Mouse (Mus musculus) embryonic fibroblast, embryonic 13.5 days (primary cell): ENCODE data around the gene Hist1h1c. TPM values are rescaled to one million over a fixed set of nuclear protein-coding genes. Genes with fewer than 3 reads are reported as not detected.

Experiments
- H3K27ac ChIP-seq: 2 replicates; pipeline ENCODE4 v1.5.1; 2012; ENCODE audit warnings: low read length, control low read depth, inconsistent platforms; ENCODE audit not compliant: insufficient read depth
- H3K4me1 ChIP-seq: 2 replicates; pipeline ENCODE4 v1.6.1; 2011; ENCODE audit warnings: low read length; ENCODE audit not compliant: control insufficient read depth, insufficient read depth
- H3K4me3 ChIP-seq: 2 replicates; pipeline ENCODE4 v1.5.1; 2011; ENCODE audit warnings: mild to moderate bottlenecking, control low read depth, low read length; ENCODE audit not compliant: insufficient read depth
- CTCF ChIP-seq: IDR thresholded peaks from 2 replicates; pipeline ENCODE4 v1.5.1; 2011; ENCODE audit warnings: mild to moderate bottlenecking, control low read depth, low read length, moderate library complexity, borderline replicate concordance; ENCODE audit not compliant: insufficient read depth
- POLR2A ChIP-seq: IDR thresholded peaks from 2 replicates; pipeline ENCODE4 v1.6.1; 2011; ENCODE audit warnings: low read depth, mild to moderate bottlenecking, control low read depth, low read length, moderate library complexity
- polyA plus RNA-seq: library from polyadenylated mRNA; stranded (reverse); fragments of >200 nt; gene quantifications from 2 replicates; pipeline ENCODE4 v1.2.4, GENCODE M21; 2011; ENCODE audit warnings: low read depth; ENCODE audit not compliant: missing spikeins, insufficient read length

The Hist1h1c gene
- polyA plus RNA-seq = 69.4 and 72.0 TPM in 2 replicates

GRCm38 (mm10) chr13:23738677-23739068 is at the start of gene Hist1h1c:
TSS of gene Hist1h1c (plus strand) at chr13:23738808.
- no peak for TF ChIP-seq CTCF
- peak; percentile 99 for TF ChIP-seq POLR2A
- H3K4me1 ChIP-seq = peaks cover 4% of the 10 kb centered on the region; the same call in 1 of the 2 replicates

DNA sequence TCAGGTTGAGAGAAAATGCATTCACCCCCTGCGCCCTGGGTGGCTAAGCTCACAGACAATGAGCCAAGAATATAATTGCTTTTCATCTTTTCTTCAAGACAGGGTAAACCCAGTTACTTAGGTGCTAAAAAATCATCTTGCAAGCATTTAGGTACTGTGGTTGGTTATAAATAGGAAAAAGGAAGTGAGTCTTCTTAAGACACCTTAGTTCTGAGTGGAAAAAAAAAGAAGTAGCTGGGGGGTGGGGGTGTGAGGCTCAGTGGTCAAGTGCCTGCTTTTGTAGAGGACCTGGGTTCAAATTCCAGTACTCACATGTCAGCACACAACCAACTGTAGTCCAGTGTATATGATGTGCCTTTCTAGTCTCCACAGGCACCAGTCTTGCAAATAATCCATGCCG is 49.7 kb upstream of the Hist1h1c start:
- TF ChIP-seq CTCF (no peak), POLR2A (no peak)
- no peak overlapping the region for H3K27ac ChIP-seq
- no peaks in the 10 kb centered on the region for H3K4me1 ChIP-seq
- no peak overlapping the region for H3K4me3 ChIP-seq

More at GRCm38 (mm10) chr13:23738677-23739068, at the start of gene Hist1h1c:
- Histone ChIP-seq H3K27ac (peak within 1 kb of the TSS; percentile 96), H3K4me3 (peak within 1 kb of the TSS; percentile 83)

- H3K4me3 ChIP-seq = no peak overlapping the region
- TF ChIP-seq CTCF = no peak
- TF ChIP-seq POLR2A = no peak
- no peak overlapping the region for H3K27ac ChIP-seq
- H3K4me1 ChIP-seq = no peaks in the 10 kb centered on the region
Observed at GRCm38 (mm10) chr13:23689459-23689858, 49.1 kb upstream of the Hist1h1c start.

DNA sequence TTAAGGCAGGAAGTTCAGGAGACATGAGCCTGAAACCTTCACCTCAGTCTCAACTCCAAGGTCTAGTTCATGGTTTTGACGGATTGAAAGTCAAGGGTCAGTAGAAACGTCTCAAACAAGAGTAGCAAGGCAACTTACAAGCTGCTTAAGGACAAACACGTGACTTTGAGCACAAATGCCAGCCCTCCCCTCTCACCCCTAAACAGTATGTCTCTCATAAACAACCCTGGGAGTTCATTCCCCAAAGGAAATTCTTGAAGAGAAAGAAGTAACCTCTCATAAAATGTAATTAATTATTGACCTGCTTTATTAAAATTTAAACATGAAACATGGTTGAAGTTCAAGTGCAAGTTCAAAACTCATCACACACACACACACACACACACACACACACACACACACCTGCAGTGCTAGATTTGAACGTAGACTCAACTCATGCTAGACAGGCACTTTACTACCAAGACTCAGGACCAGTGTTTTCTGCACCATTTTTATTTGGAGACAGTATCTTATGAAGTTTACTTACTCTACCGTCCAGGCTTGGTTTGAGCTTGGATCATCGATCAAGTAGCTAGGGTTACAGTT is 44.7 kb upstream of the Hist1h1c start:
- no peak for TF ChIP-seq CTCF
- TF ChIP-seq POLR2A = no peak
- Histone ChIP-seq H3K4me1 (no peaks in the 10 kb centered on the region), H3K4me3 (no peak overlapping the region), H3K27ac (no peak overlapping the region)

DNA sequence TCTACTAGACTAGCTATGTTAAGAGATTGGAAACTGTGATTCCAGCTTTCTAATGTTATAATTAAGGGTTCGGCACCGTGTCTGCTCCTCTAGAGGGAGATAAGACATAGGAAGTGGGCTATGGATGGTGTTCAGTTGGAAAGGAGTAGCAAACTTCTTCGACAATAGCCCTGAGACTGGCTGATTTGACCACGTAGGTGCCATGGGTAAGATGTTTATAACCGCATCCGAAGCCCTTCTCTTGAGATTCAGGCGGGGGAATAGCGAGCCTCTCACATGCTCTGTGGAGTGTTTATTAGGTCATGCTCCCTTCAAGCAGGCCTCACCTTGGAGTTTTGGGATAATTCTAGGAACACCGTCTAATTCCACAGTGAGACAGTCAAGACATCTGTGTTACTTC is 43.7 kb upstream of the Hist1h1c start:
- Histone ChIP-seq H3K4me1 (no peaks in the 10 kb centered on the region), H3K27ac (no peak overlapping the region), H3K4me3 (no peak overlapping the region)
- TF ChIP-seq POLR2A (no peak), CTCF (no peak)

DNA sequence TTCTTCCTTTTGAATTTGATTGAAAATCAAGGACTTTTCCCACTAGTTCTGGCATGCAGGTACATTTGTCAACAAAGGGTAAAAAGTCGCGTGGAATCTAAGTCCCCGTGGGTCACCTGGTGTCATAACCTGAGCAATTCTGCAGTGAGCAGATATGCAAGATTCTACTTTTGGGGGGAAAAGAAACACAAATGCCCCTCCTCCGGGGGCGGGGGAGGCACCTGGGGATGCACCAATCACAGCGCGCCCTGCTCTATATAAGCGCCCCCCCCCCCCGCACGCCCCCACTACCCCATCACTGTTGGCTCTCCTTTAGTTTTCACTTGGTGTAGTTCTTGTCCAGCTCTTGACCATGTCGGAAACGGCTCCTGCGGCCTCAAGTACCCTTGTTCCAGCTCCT is 43.1 kb upstream of the Hist1h1c start, which contains the start of gene Hist1h1t:
TSS of gene Hist1h1t (plus strand) at position 301 of the 400 bp plus-strand sequence.
- Histone ChIP-seq H3K4me1 (no peaks in the 10 kb centered on the region), H3K4me3 (no peak within 1 kb of the TSS), H3K27ac (no peak within 1 kb of the TSS)
- no peak for TF ChIP-seq CTCF
- TF ChIP-seq POLR2A = no peak

- TF ChIP-seq CTCF (no peak), POLR2A (no peak)
- no peak overlapping the region for H3K27ac ChIP-seq
- no peaks in the 10 kb centered on the region for H3K4me1 ChIP-seq
- H3K4me3 ChIP-seq = no peak overlapping the region
Observed at GRCm38 (mm10) chr13:23696061-23696474, 42.5 kb upstream of the Hist1h1c start.

- H3K27ac ChIP-seq = peak overlapping the region; percentile 32
- peak overlapping the region; percentile 32 for H3K4me3 ChIP-seq
- TF ChIP-seq CTCF (0 out of 2 replicates have a peak, but pooled peaks have one; percentile 39), POLR2A (no peak; the same call in none of the 2 replicates)
- H3K4me1 ChIP-seq = no peaks in the 10 kb centered on the region
Observed at GRCm38 (mm10) chr13:23697491-23698299, 40.9 kb upstream of the Hist1h1c start.

- peak within 1 kb of the TSS; percentile 55 for H3K27ac ChIP-seq
- TF ChIP-seq CTCF (no peak), POLR2A (peak; percentile 100)
- H3K4me3 ChIP-seq = peak within 1 kb of the TSS; percentile 32
- no peaks in the 10 kb centered on the region for H3K4me1 ChIP-seq
Observed at GRCm38 (mm10) chr13:23698300-23698693, 40.3 kb upstream of the Hist1h1c start, which contains the start of gene Hist1h4c. TSS of gene Hist1h4c (minus strand) at chr13:23698454.

DNA sequence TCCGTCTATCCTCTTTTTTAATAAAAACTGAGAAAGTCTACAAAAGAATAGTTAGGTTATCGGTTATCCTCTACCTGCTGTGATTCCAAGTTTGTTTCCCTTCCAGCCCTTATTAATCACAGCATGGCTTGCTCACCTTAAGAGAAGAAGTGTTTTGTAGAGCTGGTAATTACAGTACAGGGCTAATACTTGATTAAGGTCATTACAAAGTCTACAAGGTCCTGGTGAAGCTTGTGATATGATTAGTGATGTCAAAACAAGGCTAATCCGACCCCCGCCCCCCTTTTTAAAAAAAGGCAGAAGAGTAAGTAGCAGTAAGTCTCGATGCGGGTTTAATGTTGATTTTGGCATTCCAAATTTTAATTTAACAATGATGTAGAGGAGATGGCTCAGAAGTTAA is 39.6 kb upstream of the Hist1h1c start:
- Histone ChIP-seq H3K4me1 (no peaks in the 10 kb centered on the region), H3K4me3 (no peak overlapping the region), H3K27ac (peak overlapping the region; percentile 55; the same call in 1 of the 2 replicates)
- TF ChIP-seq CTCF = no peak
- no peak for TF ChIP-seq POLR2A
